Mouse (Mus musculus): ENCODE data around the gene Tmppe. TPM values are rescaled to one million over a fixed set of nuclear protein-coding genes. Genes with fewer than 3 reads are reported as not detected.

The Tmppe gene
- polyA plus RNA-seq (2012; rRNA removed) = 10.3 and 11.9 TPM in 2 replicates

GRCm38 (mm10) chr9:114400949-114401684 lies at the start of gene Tmppe, which contains the start of gene Glb1:
Gene Tmppe (plus strand): TSS chr9:114401105.
Gene Glb1 (plus strand): TSS chr9:114401076.

DNA sequence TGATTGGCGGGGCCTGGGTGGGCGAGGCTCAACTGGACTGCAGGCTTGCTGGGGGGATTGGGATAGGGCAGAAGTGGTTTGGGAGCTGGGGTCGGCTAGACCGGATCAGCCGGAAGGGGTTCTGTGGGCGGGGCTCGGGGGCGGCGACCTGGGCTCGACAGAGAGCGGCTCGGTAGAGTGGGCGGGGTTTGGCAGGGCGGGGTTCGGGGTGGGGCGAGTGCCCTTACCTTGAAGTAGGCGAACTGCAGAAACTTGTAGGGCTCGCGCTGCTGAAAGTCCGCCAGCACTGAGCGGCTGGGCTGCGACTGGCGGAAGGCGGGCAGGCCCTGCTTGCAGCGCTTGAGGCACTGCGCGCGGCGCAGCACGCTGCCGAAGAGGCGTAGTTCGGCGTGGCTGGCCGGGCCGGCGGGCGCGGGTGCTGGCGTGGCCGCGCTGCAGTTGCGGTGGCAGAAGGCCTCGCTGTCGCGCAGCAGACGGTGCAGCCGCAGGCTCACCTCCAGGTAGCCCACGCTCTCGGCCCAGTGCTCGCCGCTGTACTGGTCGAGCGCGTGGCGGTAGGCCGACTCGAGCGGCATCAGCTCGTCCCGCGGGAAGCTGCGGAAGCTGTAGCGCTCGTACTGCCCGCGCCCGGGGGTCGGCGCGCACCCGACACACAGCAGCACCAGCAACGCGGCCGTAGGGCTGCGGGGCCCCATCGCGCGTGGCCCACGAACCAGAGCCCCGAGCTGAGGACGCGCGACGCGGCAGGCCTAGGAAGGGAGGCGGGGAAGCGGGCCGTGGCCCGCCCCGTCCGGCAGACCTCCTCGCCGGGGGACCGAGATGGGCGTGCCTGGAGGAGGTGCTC lies 10.8 kb upstream of the Tmppe start, which contains the start of gene Crtap:
Gene Crtap (minus strand): TSS at position 771 of the 844 bp plus-strand sequence.

Other genes with a start within 250 kb of the Tmppe start
- gene Bcl2a1c, start 71.0 kb upstream of the Tmppe start, polyA plus RNA-seq (2012; rRNA removed) = not detected in 2 replicates
- 58.1 and 58.4 TPM in 2 replicates for gene Crtap, start 10.4 kb upstream of the Tmppe start, polyA plus RNA-seq (2012; rRNA removed)
- 67.8 and 73.8 TPM in 2 replicates for gene Glb1, start within 50 bp of the Tmppe start, polyA plus RNA-seq (2012; rRNA removed)
- gene Ccr4, start 103.8 kb downstream of the Tmppe start, polyA plus RNA-seq (2012; rRNA removed) = 0.97 and 0.98 TPM in 2 replicates
- not detected in 2 replicates for gene C130032M10Rik, start 114.6 kb downstream of the Tmppe start, polyA plus RNA-seq (2012; rRNA removed)
- gene Trim71, start 163.3 kb downstream of the Tmppe start, polyA plus RNA-seq (2012; rRNA removed) = not detected in 2 replicates
- 21.0 and 21.2 TPM in 2 replicates for gene Cnot10, start 239.1 kb downstream of the Tmppe start, polyA plus RNA-seq (2012; rRNA removed)